Mouse (Mus musculus) ovary, postnatal 14 days (tissue): ENCODE measurements around the gene Cdh13.

ENCODE experiments used
- DNase-seq: peaks from one replicate; pipeline ENCODE4 v3.0.0; 2022; ENCODE audit warnings: low spot score

Gene Cdh13

DNA sequence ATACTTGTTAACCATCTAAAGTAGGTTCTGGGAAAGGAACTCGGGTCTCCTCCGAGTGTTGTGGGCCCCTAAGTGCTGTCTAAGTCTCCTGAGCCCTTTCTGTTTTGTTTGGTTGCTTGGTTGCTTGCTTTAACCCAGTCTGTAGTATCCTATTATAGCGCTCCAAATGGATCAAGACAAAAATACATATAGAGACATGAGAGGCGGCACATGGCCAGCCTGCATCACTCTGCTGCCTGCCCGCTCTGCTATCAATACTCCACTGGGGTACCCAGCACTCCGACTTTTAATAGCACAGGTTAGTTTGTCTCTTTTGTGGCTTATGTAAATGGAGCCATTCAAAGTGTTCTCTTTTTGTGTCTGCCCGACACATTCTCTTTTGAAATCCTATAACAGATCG is 285.8 kb downstream of the Cdh13 start:
- no peak for DNase-seq

DNA sequence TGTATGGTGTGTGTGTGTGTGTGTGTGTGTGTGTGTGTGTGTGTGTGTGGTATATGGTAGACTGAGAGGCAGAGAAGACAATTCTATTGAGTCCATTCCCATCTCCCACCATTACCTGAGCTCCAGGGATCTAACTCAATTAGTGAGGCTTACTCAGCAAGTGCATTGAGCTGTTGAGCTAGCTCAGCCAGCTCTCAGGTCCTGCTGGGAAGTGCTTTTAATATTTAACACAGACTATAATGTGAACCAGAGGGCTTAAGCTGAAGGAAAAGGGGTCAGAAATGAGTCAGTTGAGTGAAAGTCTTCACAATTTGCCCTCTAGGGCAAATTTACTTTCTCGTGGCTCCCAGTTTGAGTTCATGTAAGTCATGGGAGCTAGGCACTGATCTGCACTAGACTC is 297.7 kb downstream of the Cdh13 start:
- DNase-seq, result no peak

DNA sequence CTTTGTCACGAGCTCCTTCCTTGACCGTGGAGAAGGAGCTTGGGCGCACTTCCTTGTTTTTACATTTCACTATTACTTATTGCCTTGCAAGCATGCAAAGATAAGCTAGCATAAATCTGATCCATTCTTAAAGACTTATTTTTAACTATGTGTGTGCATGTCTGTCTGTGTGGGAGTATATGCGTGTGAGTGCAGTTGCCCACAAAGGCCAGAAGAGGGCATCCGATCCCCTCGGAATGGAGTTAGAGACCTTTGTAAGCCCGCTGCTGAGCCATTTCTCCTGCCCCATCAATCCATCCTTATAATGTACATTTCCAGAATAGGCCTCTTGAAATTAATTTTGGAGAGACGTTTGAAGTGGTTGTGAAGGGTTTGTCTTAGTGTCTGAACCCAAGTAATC is 298.7 kb downstream of the Cdh13 start:
- DNase-seq, result no peak

- no peak for DNase-seq
Observed at GRCm38 (mm10) chr8:118587981-118588380, 304.4 kb downstream of the Cdh13 start.

- DNase-seq, result no peak
Observed at GRCm38 (mm10) chr8:118596816-118597215, 313.3 kb downstream of the Cdh13 start.

- DNase-seq, result no peak
Observed at GRCm38 (mm10) chr8:118601376-118601775, 317.8 kb downstream of the Cdh13 start.

GRCm38 (mm10) chr8:118602074-118602473 is 318.5 kb downstream of the Cdh13 start:
- DNase-seq, result no peak

DNA sequence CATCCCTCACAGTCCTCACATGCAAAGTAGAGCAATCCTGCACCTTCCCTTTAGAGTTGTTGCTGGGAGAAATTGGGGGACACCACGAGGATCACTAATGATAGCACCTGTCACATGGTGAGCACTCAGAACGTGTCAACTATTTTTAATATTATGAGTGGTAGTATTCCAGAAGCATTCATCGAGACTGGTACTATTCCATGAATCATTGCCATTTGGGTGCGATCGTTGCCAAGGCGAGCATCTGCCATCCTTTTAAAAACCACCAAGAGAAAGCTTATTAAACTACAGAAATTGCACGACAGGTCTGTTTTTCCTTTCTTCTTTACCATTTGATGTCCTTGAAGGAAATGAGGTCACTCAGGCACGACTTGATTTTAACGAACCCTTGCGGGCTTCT is 328.0 kb downstream of the Cdh13 start:
- DNase-seq, result no peak

GRCm38 (mm10) chr8:118618195-118618594 is 334.7 kb downstream of the Cdh13 start:
- DNase-seq, result no peak

GRCm38 (mm10) chr8:118626425-118626824 is 342.9 kb downstream of the Cdh13 start:
- DNase-seq, result no peak

DNA sequence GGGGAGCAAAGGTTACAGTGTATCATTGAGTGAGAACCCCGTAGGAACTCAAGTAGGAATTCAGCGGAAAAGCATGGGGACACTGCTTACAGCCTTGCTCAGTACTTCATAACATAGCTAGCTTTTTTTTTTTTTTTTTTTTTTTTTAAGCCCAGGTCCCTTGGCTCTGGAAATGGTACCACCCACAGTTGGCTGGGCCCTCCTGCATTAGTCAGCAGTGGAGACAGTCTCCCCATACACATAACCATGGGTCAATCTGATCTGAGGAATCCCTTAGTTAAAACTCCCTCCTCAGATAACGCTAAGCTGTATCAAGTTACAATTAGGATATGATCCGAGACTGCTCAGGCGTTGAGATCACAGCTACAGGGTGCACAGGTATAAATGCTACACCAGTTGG is 344.2 kb downstream of the Cdh13 start:
- DNase-seq, result no peak

DNA sequence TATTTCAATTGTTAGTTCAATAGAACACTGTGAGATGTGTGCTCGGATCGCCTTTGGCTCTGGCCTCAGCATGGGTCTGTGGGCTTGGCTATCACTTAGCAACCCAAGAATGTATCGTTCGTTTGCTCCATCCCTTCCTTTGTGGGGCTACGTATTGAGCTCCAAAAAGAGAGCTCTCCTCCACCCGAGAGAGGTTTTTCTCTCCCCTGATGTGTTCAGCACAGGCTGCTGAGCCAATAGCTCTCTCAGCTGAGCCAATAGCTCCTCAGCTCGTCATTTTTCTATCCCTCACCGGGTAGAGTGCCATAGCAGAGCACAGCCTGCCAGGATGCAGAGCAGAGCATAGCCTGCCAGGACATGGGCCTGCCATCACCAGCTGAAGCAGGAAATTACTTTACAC is 345.2 kb downstream of the Cdh13 start:
- DNase-seq, result no peak

DNA sequence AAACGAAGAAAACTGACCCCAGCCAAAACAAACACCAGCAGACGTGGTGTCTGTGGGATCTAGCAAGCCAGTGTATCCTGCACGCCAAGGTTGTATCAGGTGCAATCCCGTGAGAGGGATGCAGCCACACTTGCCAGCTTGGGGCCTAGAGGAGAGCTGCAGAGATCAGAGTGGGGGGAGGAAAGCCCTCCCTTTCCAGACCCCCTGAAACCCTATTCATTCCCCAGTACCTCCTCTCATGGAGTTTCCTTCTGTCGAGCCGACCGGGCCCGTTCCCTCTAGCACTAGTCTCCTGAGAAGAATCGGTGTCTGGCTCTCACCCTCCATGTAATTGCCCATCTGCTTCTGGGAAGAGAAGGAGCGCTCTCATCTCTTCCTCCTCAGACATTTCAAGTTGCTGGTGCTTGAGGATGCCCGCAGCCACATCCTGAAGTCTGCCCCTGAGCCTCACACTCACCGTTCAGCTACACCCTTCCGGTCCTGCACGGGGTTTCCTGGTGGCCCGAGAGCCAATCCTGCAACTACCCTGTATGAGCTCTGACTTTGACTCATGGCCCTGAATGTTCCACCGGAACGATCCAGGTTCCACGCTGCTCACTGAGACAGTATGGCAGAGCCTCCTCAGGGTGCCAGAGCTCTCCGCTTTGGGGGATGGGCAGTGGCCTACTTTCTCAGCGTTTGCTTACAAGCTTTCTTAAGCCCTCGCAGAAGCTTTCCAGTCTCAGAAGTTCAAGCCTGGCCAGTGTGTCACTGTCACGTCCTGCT is 351.9 kb downstream of the Cdh13 start:
- DNase-seq, result no peak

DNA sequence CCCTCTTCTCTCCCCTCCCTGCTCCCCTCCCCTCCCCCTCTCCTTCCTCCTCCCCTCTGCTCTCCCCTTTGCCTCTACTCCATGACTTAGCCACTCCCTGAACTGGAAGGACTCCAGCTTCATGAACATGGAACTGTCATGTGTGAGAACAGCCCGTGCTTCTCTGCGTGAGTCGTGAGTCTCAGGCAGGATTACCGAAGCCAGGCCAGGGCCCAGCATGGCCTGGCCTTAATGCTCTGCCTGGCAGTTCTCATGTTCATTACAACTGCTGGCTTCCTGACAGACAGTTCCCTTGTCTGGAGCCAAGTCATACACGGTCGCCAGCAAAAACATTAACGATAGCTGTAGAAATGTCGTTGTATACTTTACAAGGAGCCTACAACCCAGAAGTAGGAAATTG is 356.1 kb downstream of the Cdh13 start:
- no peak for DNase-seq

DNA sequence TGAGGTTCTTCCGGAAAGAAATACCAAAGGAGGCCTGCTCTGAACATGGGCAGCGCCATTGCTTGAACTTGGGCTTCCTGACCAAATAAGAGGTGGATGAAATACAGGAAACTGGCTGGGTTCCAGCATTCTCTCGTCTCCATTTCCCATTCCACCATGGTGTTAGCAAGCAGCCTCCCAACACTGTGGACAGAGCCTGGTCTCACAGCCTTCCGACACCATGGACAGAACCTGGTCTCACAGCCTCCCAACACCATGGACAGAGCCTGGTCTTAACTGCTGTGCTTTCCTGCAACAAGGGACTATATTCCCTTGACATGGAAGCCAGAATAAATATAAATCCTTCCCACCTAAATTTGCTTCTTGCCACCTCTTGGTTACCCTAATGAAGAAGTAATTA is 358.3 kb downstream of the Cdh13 start:
- no peak for DNase-seq

DNA sequence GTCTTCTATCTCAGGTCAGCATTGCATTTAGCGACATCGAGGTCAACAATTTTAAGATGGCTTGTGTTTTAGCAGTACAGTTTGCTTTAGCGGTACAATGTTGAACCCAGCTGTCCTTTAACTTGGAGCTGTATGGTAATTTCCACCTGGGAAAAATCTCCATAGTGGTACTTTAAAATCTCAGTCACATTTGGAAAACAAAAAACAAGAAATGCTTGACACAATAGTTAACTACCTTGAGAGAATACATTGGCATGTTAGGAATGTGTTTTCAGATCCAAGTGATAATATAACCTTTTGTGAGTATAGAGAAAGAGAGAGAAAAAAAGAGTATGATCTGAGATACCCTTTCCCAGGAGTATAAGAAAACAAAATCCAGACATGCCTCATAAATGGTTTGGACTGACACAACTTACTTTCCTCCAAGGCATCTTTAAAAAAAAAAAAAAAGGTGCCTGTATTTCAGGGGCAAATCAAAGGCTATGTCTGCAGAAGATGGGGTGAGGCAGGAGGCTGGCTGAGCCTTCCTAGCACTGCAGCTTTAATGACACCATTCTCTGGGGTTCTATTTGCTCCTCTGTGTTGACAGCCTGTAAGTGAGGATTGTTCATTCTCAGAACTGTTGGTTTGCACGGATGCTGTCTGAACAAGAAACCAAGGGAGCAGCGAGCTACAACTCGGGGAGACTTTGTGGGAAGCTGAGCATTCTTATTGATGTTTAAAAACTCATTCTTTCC is 365.4 kb downstream of the Cdh13 start:
- no peak for DNase-seq

- no peak for DNase-seq
Observed at GRCm38 (mm10) chr8:118649981-118650380, 366.4 kb downstream of the Cdh13 start.

DNA sequence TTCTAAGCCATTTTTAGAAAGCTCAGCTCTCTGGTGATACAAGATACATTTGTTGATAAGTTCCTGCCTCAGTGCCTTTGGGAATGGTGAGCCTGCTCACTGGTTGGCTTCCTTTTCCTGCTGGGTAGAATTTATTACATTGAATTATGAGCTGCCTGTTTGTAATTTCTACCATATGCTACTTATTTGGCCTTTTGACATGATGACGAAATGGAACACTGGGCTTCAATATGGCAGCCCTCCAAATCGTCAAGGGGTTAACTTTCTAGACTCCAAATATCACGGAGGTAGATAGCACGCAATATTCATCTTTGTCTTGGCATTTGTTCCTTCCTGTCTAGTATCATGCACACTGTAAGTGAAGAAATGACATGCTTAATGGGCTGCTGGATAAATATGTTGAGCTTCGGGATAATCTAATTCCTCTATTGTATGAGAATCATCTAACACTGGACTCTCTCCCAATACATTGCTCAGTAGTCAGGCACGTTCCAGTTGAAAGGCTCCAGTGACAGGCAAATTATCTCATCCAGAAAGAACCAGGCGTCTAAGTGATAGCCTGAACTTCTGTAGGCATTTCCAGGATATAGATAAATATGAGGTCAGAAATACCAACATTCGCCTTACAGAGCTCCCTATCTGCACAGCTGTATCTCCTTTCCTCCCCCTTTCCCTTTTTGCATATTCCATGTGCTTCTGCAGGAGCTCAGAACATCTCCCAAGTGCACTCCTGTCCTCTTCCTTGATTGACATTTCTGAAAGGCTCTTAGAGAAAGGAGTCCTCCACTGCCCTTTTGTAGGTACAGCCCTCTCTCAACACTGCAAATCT is 378.7 kb downstream of the Cdh13 start:
- no peak for DNase-seq

DNA sequence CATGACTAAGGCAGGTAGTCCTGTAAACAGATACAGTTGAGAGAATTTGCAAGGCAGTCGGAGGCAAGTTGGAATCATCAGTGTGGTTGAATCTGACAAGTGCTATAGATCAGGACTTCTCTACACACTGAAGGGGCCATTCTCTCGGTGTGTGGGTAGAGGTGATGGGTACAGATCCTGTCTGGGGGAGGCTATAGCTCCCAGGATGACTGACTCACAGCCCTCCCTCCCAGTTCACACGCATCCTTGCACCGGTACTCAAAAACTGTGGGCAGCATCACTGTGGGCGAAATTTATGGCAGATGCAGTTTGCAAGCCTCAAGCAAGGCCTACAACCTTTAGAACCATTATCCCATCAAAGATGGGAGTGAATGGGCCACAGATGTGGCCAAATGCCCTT is 381.5 kb downstream of the Cdh13 start:
- no peak for DNase-seq

DNA sequence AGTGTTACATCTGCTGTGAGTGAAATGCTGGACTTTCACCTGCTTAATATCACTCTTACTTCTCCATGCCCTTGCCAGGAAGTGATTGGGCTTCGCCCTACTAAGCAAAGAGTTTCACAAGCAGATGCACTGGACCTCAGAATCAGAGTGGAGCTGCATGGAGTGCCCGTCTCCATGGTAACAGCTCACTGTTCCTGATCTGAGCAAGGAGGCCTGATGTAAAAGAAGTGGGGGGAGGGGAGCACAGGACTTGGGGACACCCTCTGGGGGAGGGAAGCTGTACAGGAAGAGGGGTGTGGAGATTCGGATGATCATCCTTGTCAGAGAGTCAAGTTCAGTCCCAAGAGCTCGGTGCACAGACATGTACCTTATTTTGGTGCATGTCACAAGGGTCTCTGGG is 384.2 kb downstream of the Cdh13 start:
- no peak for DNase-seq

- no peak for DNase-seq
Observed at GRCm38 (mm10) chr8:118676233-118676632, 392.7 kb downstream of the Cdh13 start.

DNA sequence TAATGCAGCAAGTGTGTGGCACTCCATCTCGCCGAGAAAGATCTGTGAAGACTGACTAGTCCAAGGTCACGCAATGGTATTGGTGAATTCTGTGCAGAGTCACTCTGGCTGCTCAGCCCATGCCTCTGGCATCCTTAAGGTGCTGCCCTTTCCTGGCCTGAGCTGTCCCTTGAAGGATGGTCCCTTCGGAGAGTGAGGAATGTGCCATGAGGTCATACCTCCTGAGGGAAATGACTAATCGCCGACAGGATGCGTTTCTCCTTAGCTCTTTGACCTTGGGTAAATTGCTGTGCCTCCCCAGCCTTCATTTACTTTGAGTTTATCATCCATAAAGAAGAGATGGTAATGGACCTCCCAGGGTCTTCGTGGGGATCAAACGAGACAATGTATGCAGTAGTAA is 395.8 kb downstream of the Cdh13 start:
- no peak for DNase-seq

GRCm38 (mm10) chr8:118683386-118683785 is 399.9 kb downstream of the Cdh13 start:
- DNase-seq, result no peak
